Mouse (Mus musculus): ENCODE measurements around the gene Il20rb. TPM values are rescaled to one million over a fixed set of nuclear protein-coding genes. Genes with fewer than 3 reads are reported as not detected.

The Il20rb gene
- polyA plus RNA-seq, 2 experiments, result 4.0 to 4.5 TPM

DNA sequence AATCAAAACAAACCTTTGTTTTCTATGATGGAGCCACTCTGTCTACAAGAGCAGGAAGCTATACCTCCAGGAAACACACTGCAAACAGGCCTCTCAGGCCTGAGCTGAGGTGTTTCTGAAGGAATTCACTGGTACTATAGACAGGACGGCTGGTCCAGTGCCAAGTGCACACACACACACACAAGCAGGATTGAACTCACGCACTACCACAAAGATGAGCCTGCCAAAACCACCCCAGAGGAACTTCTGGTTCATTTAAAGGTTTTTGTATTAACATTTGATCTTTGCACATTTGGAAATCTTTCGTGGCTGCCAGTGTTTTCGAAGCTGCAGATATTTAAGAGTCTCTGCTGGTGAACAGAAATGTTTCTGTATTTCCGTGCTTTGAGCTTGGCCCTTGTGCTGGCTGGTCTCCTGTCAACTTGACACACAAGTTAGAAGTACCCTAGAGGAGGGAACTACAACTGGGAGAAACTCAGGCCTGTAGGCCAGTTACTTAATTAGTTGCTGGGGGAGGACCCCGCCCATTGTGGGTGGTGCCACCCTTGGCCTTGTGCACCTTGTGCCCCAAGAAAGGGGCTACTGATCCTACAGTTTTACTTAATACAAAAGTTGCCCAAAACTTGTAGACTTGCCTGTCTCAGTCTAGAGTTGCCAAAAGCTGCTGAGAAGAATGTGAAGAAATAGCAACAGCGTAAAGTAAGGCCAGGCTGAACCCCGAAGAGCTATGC, 49.6 kb downstream of the Il20rb start:
- H3K4me1 ChIP-seq (ENCODE audit: control insufficient read depth, insufficient read depth, low read length), result no peaks in the 10 kb centered on the region
- DNase-seq (ENCODE audit: low spot score), result peak; percentile 63
- no peaks in the 10 kb centered on the region for H3K36me3 ChIP-seq (ENCODE audit: control insufficient read depth, insufficient read depth, low read length)
- H3K27ac ChIP-seq (replicated peaks; ENCODE audit: low read depth, low read length), result no peak overlapping the region
- H3K9ac ChIP-seq (ENCODE audit: low read depth, low read length, severe bottlenecking), result no peak overlapping the region
- no peak overlapping the region for H3K4me2 ChIP-seq (replicated peaks; ENCODE audit: low read depth, low read length, severe bottlenecking)
- no peaks in the 10 kb centered on the region for H3K9me3 ChIP-seq (ENCODE audit: control insufficient read depth, low read length)
- no peak for ATAC-seq (ENCODE audit: low FRiP score, low read depth)
- H3K27me3 ChIP-seq (ENCODE audit: control insufficient read depth, insufficient read depth, low read length), result no peaks in the 10 kb centered on the region
- 64% methylated on average over 8 of the region's 8 CpGs for WGBS
- H3K4me3 ChIP-seq (replicated peaks; ENCODE audit: low read length), result no peak overlapping the region
- no peak for TF ChIP-seq POLR2A (IDR thresholded peaks at IDR 0.05; ENCODE audit: borderline replicate concordance, extremely low read depth, insufficient read depth, insufficient read length)

DNA sequence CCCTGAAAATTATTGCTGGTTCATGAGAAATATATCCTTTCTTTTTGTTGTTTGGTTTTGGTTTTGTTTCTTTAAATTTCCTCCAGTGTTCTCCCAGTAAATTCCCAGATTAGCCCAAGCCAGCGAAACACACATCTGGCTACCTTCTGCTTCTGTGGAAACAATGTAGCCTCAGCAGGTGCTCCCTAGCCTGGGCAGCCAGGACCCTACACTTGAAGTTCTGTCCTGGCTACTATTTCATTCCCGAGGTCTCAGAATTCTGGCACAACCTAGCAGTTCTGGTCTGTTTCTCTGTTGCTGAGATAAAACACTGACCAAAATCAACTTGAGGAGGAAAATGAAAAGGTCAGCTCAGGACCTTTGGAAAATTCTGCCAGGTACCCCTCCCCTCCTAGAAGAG, 55.2 kb downstream of the Il20rb start:
- ATAC-seq (ENCODE audit: low FRiP score, low read depth) (no peak), DNase-seq (ENCODE audit: low spot score) (no peak)
- H3K27me3 ChIP-seq (ENCODE audit: control insufficient read depth, insufficient read depth, low read length), result no peaks in the 10 kb centered on the region
- H3K9me3 ChIP-seq (ENCODE audit: control insufficient read depth, low read length), result no peaks in the 10 kb centered on the region
- WGBS, result 25% methylated on average over 2 of the region's 2 CpGs
- H3K36me3 ChIP-seq (ENCODE audit: control insufficient read depth, insufficient read depth, low read length), result no peaks in the 10 kb centered on the region
- no peak for TF ChIP-seq POLR2A (IDR thresholded peaks at IDR 0.05; ENCODE audit: borderline replicate concordance, extremely low read depth, insufficient read depth, insufficient read length)
- H3K4me1 ChIP-seq (ENCODE audit: control insufficient read depth, insufficient read depth, low read length), result peaks cover 8% of the 10 kb centered on the region; the same call in 1 of the 2 replicates
- no peak overlapping the region for H3K9ac ChIP-seq (ENCODE audit: low read depth, low read length, severe bottlenecking)
- no peak overlapping the region for H3K4me3 ChIP-seq (replicated peaks; ENCODE audit: low read length)
- H3K4me2 ChIP-seq (replicated peaks; ENCODE audit: low read depth, low read length, severe bottlenecking), result no peak overlapping the region
- H3K27ac ChIP-seq (replicated peaks; ENCODE audit: low read depth, low read length), result no peak overlapping the region

DNA sequence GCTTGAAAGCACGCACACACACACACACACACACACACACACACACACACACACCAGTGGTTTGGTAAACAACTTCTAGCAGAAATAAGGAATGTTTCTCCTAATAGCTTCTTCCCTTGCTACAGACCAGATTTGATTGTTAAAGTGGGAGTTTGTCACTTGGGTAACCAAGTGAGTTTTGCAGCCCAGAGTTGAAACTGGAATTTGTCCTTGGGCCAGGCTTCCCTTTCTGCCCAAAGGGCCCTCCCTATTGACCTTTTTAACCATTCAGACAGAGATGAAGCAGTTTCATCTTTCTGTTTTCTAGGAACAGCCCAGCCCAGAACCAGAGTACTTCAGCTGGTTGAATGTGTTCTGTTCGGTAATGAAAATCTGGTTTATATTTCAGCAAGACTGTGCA, 55.7 kb downstream of the Il20rb start:
- H3K4me1 ChIP-seq (ENCODE audit: control insufficient read depth, insufficient read depth, low read length), result peaks cover 8% of the 10 kb centered on the region; the same call in 1 of the 2 replicates
- no peak overlapping the region for H3K9ac ChIP-seq (ENCODE audit: low read depth, low read length, severe bottlenecking)
- ATAC-seq (ENCODE audit: low FRiP score, low read depth), result no peak
- 0 out of 2 replicates have a peak overlapping the region, but pooled peaks have one; percentile 40 for H3K27ac ChIP-seq (replicated peaks; ENCODE audit: low read depth, low read length)
- no peaks in the 10 kb centered on the region for H3K9me3 ChIP-seq (ENCODE audit: control insufficient read depth, low read length)
- TF ChIP-seq POLR2A (IDR thresholded peaks at IDR 0.05; ENCODE audit: borderline replicate concordance, extremely low read depth, insufficient read depth, insufficient read length), result no peak
- WGBS, result 40% methylated on average over 2 of the region's 2 CpGs
- H3K27me3 ChIP-seq (ENCODE audit: control insufficient read depth, insufficient read depth, low read length), result no peaks in the 10 kb centered on the region
- H3K36me3 ChIP-seq (ENCODE audit: control insufficient read depth, insufficient read depth, low read length), result no peaks in the 10 kb centered on the region
- H3K4me2 ChIP-seq (replicated peaks; ENCODE audit: low read depth, low read length, severe bottlenecking), result no peak overlapping the region
- no peak overlapping the region for H3K4me3 ChIP-seq (replicated peaks; ENCODE audit: low read length)
- no peak for DNase-seq (ENCODE audit: low spot score)

DNA sequence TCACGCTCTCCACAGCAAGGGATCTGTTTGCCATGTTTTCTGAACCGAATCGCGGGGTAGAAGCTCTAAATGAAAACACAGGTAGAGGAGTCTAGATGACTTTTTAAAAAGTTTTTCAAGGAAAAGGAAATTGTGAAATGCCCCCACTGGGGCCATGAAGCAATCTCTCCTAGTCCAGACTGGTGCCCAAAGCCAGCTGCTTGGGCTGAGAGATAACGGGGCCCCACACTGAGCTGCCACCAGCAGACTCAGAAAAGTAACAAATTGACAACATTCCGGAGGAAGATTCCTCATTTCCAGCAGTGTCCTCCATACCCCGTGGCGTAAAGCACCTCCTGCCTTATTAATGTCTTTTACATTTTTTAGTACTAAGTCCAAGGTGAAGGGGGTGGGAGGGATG, 66.9 kb downstream of the Il20rb start:
- H3K4me3 ChIP-seq (replicated peaks; ENCODE audit: low read length), result no peak overlapping the region
- H3K9ac ChIP-seq (ENCODE audit: low read depth, low read length, severe bottlenecking), result no peak overlapping the region
- 63% methylated on average over 8 of the region's 8 CpGs for WGBS
- H3K27me3 ChIP-seq (ENCODE audit: control insufficient read depth, insufficient read depth, low read length), result no peaks in the 10 kb centered on the region
- ATAC-seq (ENCODE audit: low FRiP score, low read depth) (no peak), DNase-seq (ENCODE audit: low spot score) (no peak)
- no peak overlapping the region for H3K4me2 ChIP-seq (replicated peaks; ENCODE audit: low read depth, low read length, severe bottlenecking)
- H3K36me3 ChIP-seq (ENCODE audit: control insufficient read depth, insufficient read depth, low read length), result no peaks in the 10 kb centered on the region
- no peak for TF ChIP-seq POLR2A (IDR thresholded peaks at IDR 0.05; ENCODE audit: borderline replicate concordance, extremely low read depth, insufficient read depth, insufficient read length)
- no peaks in the 10 kb centered on the region for H3K9me3 ChIP-seq (ENCODE audit: control insufficient read depth, low read length)
- no peaks in the 10 kb centered on the region for H3K4me1 ChIP-seq (ENCODE audit: control insufficient read depth, insufficient read depth, low read length)
- no peak overlapping the region for H3K27ac ChIP-seq (replicated peaks; ENCODE audit: low read depth, low read length)

DNA sequence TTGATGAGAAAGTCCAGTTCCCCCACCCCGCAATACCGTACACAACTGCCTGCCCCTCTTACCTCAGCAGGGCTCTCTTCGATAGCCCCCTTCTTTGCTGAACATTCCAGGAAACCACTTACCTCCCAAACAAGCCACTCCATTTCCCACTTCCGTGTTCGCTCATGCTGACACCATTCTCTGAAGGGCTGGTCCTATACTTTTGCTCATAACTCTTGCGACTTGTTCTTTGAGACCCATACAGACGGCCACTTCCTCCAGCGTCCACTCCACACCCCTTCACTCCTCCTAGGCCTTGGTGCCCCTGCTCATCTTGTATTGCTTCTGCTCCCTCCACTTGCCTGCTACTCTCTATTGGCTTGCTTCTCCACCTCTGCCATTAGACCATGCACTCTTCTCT, 67.5 kb downstream of the Il20rb start:
- Histone ChIP-seq H3K4me1 (ENCODE audit: control insufficient read depth, insufficient read depth, low read length) (no peaks in the 10 kb centered on the region), H3K36me3 (ENCODE audit: control insufficient read depth, insufficient read depth, low read length) (no peaks in the 10 kb centered on the region), H3K27ac (replicated peaks; ENCODE audit: low read depth, low read length) (no peak overlapping the region), H3K27me3 (ENCODE audit: control insufficient read depth, insufficient read depth, low read length) (no peaks in the 10 kb centered on the region), H3K9ac (ENCODE audit: low read depth, low read length, severe bottlenecking) (no peak overlapping the region), H3K4me3 (replicated peaks; ENCODE audit: low read length) (no peak overlapping the region), H3K9me3 (ENCODE audit: control insufficient read depth, low read length) (no peaks in the 10 kb centered on the region), H3K4me2 (replicated peaks; ENCODE audit: low read depth, low read length, severe bottlenecking) (no peak overlapping the region)
- whole genome bisulfite sequencing, result 89% methylated on average over 8 of the region's 8 CpGs
- DNase-seq (ENCODE audit: low spot score), result no peak
- no peak for TF ChIP-seq POLR2A (IDR thresholded peaks at IDR 0.05; ENCODE audit: borderline replicate concordance, extremely low read depth, insufficient read depth, insufficient read length)
- no peak for ATAC-seq (ENCODE audit: low FRiP score, low read depth)

Measured in limb, embryonic 14.5 days (tissue).